Mouse (Mus musculus): ENCODE measurements around the gene Gm17949. TPM values are rescaled to one million over a fixed set of nuclear protein-coding genes. Genes with fewer than 3 reads are reported as not detected.
A peak's percentile ranks its signal among the peaks of the same experiment; 100 is the strongest.

Gene Gm17949
- 0.24 and 0.39 TPM in 2 replicates for polyA plus RNA-seq (2014; fragmentation: Nextera tagmentation; extraction: Ambion mirVana)

DNA sequence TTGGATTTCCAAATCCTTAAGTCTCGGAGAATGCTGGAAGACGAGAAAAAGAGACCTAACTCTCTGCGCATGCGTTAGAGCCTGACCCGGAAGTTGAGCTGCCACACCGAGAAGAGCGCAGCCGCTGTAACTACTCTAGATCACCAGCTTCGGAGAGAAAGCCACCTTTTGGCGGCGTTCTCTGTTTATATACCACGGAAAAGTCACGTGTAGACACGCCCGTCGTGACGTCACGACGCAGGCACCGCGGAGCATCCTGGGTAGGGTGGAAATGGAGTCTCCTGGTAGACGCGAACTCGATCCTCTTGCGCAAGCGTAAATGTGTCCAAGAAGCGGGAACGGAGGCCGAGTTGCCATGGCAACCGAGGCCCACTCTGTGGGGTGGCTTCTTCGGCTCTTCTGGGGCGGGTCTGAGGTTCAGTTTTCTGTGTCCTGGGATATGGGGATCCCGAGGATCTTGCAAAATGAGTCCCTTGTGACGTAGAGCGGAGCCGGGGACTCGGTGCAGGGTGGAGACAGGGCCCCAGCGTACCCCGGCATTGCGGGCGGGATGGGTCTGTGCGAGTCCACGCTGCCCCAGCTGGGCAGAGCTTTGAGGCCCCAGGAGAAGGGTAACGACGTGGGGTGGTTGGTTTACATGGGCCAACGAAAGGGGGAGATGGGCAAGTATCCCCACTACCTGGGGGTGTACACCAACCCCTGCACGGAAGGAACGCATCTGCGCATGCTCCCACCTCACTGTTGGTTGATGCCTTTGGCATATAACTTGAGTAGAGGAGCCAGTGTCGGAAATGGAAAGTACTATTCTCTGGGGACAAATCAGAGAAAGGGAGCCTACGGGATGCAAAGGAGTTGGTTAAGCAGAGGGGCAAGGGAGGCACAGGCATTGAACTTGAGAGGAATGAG is at the start of gene Gm17949, which contains the start of gene Gtf2f1:
Gene Gm17949, plus strand, starts transcription at position 234 of the 906 bp plus-strand sequence.
Gene Gtf2f1, minus strand, starts transcription at position 53 of the 906 bp plus-strand sequence.
- ATAC-seq (ENCODE audit: low FRiP score, low TSS enrichment) = peak; percentile 94
- Histone ChIP-seq H3K4me3 (ENCODE audit: low read length) (peak within 1 kb of the TSS; percentile 86), H3K36me3 (ENCODE audit: control insufficient read depth, insufficient read depth, low read length) (peaks cover 28% of the 10 kb centered on the region), H3K9me3 (ENCODE audit: control insufficient read depth, low read length) (no peaks in the 10 kb centered on the region), H3K4me1 (ENCODE audit: control insufficient read depth, insufficient read depth, low read length) (peaks cover 12% of the 10 kb centered on the region; the same call in 1 of the 2 replicates), H3K27me3 (ENCODE audit: control insufficient read depth, insufficient read depth, low read length) (no peaks in the 10 kb centered on the region), H3K9ac (ENCODE audit: low read depth, low read length) (peak within 1 kb of the TSS; percentile 87), H3K4me2 (replicated peaks; ENCODE audit: low read depth, low read length) (peak within 1 kb of the TSS; percentile 91), H3K27ac (ENCODE audit: low read depth, low read length) (peak within 1 kb of the TSS; percentile 74)
- WGBS = 1% methylated on average over 51 of the region's 51 CpGs

DNA sequence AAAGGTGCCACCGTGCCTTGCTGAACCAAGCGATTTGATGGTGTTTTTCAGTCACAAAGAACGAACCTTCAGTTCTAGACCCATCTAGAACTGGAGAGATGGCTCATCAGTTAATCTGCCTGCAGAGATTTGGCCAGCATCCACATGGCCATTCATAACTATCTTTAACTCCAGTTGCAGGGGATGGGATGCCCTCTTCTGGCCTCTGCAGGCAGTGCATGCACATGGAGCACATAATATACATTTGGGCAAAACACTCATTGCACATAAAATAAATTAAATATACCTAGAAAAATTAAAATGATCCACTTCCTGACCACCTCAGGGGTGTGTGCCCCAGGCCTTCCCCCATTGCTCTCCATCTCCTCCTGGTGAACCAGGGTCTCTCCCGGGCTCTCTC is 49.4 kb upstream of the Gm17949 start:
- Histone ChIP-seq H3K36me3 (ENCODE audit: control insufficient read depth, insufficient read depth, low read length) (no peaks in the 10 kb centered on the region), H3K4me1 (ENCODE audit: control insufficient read depth, insufficient read depth, low read length) (no peaks in the 10 kb centered on the region), H3K9me3 (ENCODE audit: control insufficient read depth, low read length) (peaks cover 2% of the 10 kb centered on the region; the same call in 1 of the 2 replicates), H3K27ac (ENCODE audit: low read depth, low read length) (no peak overlapping the region), H3K9ac (ENCODE audit: low read depth, low read length) (no peak overlapping the region), H3K4me3 (ENCODE audit: low read length) (no peak overlapping the region), H3K4me2 (replicated peaks; ENCODE audit: low read depth, low read length) (no peak overlapping the region), H3K27me3 (ENCODE audit: control insufficient read depth, insufficient read depth, low read length) (no peaks in the 10 kb centered on the region)
- ATAC-seq (ENCODE audit: low FRiP score, low TSS enrichment) = no peak
- WGBS = 88% methylated on average over 4 of the region's 4 CpGs

DNA sequence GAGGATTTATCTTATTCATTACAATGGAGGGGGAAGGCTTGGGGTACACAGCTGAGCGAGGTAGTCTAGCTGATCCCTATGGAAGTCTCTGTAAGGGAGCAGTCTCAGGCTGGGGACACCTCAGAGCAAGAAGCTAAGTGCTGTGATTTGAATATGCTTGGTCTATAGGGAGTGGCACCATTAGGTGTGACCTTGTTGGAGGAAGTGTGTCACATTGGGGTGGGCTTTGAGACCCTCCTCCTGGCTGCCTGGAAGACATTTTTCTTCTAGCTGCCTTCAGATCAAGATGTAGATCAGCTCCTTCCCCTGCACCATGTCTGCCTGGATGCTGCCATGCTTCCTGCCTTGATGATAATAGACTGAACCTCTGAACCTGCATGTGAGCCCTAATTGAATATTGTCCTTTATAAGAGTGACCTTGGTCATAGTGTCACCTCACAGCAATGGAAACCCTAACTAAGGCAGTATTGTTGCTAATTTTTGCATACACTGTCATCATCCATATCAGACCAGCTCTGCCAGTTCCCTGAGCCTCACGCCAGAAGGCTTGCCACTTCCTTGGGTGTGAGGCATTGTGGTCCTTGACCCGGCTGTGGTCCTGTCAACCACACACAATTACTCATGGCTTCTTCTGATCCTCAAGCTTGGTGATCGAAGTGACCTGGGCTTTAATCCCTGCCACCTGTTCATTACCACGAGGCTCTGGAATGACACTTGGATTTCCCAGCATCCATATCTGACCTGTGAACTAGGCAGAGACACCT is 48.4 kb upstream of the Gm17949 start:
- Histone ChIP-seq H3K9ac (ENCODE audit: low read depth, low read length) (no peak overlapping the region), H3K4me1 (ENCODE audit: control insufficient read depth, insufficient read depth, low read length) (no peaks in the 10 kb centered on the region), H3K9me3 (ENCODE audit: control insufficient read depth, low read length) (peaks cover 2% of the 10 kb centered on the region; the same call in 1 of the 2 replicates), H3K36me3 (ENCODE audit: control insufficient read depth, insufficient read depth, low read length) (no peaks in the 10 kb centered on the region), H3K4me3 (ENCODE audit: low read length) (no peak overlapping the region), H3K4me2 (replicated peaks; ENCODE audit: low read depth, low read length) (no peak overlapping the region), H3K27ac (ENCODE audit: low read depth, low read length) (no peak overlapping the region), H3K27me3 (ENCODE audit: control insufficient read depth, insufficient read depth, low read length) (no peaks in the 10 kb centered on the region)
- ATAC-seq (ENCODE audit: low FRiP score, low TSS enrichment) = no peak
- WGBS = 81% methylated on average over 5 of the region's 5 CpGs

DNA sequence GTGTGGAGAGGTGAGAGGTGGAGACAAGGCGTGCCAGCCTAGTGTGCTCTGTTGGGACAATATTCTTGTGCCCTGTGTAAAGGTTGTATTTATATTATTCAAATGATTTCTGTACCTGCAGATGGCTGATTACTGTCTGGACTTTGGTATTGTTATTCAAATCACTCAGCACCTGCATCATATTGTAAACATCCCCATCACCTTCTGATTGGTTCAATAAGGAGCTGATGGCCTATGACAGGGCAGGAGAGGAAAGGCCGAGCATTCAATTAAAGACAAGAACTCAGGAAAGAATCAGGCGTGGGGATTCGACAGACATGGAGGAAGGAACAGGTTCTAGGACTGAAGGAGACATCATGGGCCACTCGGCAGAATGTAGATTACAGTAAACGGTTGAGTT is 47.6 kb upstream of the Gm17949 start:
- 0 out of 2 replicates have a peak, but pooled peaks cover 3% of the 10 kb centered on the region for H3K27me3 ChIP-seq (ENCODE audit: control insufficient read depth, insufficient read depth, low read length)
- no peak overlapping the region for H3K4me3 ChIP-seq (ENCODE audit: low read length)
- no peak overlapping the region for H3K27ac ChIP-seq (ENCODE audit: low read depth, low read length)
- peaks cover 2% of the 10 kb centered on the region; the same call in 1 of the 2 replicates for H3K9me3 ChIP-seq (ENCODE audit: control insufficient read depth, low read length)
- ATAC-seq (ENCODE audit: low FRiP score, low TSS enrichment) = no peak
- H3K4me1 ChIP-seq (ENCODE audit: control insufficient read depth, insufficient read depth, low read length) = no peaks in the 10 kb centered on the region
- WGBS = 81% methylated on average over 6 of the region's 6 CpGs
- H3K9ac ChIP-seq (ENCODE audit: low read depth, low read length) = no peak overlapping the region
- H3K4me2 ChIP-seq (replicated peaks; ENCODE audit: low read depth, low read length) = no peak overlapping the region
- H3K36me3 ChIP-seq (ENCODE audit: control insufficient read depth, insufficient read depth, low read length) = no peaks in the 10 kb centered on the region

DNA sequence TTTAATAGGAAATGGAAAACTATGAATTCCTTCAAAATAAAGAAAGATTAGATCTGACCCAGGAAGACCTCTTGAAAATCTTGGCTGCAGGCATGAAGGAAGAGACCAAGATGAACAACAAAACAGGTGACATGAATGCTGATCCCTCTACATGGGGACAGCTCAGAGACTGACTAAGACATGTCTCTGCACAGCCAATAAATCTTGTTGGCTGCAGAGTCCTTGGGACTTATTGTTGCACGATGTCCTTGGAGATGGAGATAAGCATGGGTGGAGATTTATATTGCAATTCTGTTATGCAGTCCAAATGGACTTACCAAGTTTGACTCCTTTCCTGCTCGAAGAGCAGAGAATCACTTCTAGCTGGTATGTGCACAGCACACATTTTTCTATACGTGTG is 41.9 kb upstream of the Gm17949 start:
- ATAC-seq (ENCODE audit: low FRiP score, low TSS enrichment) = no peak
- no peak overlapping the region for H3K4me3 ChIP-seq (ENCODE audit: low read length)
- WGBS = 63% methylated on average over 3 of the region's 3 CpGs
- no peak overlapping the region for H3K27ac ChIP-seq (ENCODE audit: low read depth, low read length)
- H3K9ac ChIP-seq (ENCODE audit: low read depth, low read length) = no peak overlapping the region
- no peaks in the 10 kb centered on the region for H3K36me3 ChIP-seq (ENCODE audit: control insufficient read depth, insufficient read depth, low read length)
- H3K4me1 ChIP-seq (ENCODE audit: control insufficient read depth, insufficient read depth, low read length) = no peaks in the 10 kb centered on the region
- H3K9me3 ChIP-seq (ENCODE audit: control insufficient read depth, low read length) = no peaks in the 10 kb centered on the region
- 0 out of 2 replicates have a peak, but pooled peaks cover 3% of the 10 kb centered on the region for H3K27me3 ChIP-seq (ENCODE audit: control insufficient read depth, insufficient read depth, low read length)
- no peak overlapping the region for H3K4me2 ChIP-seq (replicated peaks; ENCODE audit: low read depth, low read length)

DNA sequence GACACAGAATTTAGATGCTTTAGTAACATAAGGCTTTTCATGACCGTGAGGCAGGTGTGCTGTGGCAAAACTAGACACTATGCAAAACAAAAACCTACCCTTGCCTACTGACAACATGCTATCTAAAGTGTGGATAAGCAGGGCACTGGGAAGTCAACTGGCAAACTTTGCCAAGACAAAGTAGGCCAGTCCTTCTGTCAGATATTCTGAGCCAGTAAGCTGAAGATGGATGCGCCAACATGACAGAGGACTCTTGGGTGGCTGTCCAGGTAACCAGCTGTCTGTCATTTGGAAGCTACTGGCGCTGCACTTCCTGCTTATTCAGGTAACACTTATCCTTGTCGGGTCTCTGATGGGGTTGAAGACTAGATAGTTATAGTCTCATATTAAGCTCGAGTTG is 41.2 kb upstream of the Gm17949 start:
- 72% methylated on average over 5 of the region's 5 CpGs for WGBS
- Histone ChIP-seq H3K4me3 (ENCODE audit: low read length) (no peak overlapping the region), H3K9me3 (ENCODE audit: control insufficient read depth, low read length) (no peaks in the 10 kb centered on the region), H3K27ac (ENCODE audit: low read depth, low read length) (no peak overlapping the region), H3K4me2 (replicated peaks; ENCODE audit: low read depth, low read length) (no peak overlapping the region), H3K36me3 (ENCODE audit: control insufficient read depth, insufficient read depth, low read length) (no peaks in the 10 kb centered on the region), H3K27me3 (ENCODE audit: control insufficient read depth, insufficient read depth, low read length) (0 out of 2 replicates have a peak, but pooled peaks cover 3% of the 10 kb centered on the region), H3K4me1 (ENCODE audit: control insufficient read depth, insufficient read depth, low read length) (no peaks in the 10 kb centered on the region), H3K9ac (ENCODE audit: low read depth, low read length) (no peak overlapping the region)
- ATAC-seq (ENCODE audit: low FRiP score, low TSS enrichment) = no peak

DNA sequence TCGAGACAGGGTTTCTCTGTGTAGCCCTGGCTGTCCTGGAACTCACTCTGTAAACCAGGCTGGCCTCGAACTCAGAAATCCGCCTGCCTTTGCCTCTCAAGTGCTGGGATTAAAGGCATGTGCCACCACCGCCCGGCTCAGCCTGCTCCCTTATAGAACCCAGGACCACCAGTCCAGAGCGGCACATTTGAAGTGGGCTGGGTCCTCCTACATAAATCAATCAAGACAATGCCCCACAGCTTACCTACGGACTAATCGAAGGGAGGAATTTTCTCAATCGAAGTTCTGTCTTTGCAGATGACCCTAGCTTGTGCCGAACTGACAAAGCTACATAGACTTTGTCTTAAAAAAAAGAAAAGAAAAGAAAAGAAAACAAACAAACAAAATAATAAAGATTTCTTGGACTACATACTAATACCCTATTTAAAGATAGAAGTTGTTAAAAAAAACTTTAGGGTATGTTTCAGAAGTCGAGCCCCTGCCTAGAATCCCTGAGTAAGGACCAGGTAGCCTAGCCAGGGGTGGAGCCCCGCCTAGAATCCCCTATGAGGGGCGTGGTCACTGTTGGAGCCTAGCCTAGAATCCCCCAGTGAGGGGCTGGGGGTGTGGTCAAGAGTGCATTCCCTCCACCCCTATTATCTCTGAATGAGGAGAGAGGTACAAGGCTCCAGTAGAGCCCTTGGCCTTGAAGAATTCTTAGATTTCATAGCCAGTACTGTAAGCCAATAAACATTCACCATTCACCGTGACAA is 37.1 kb upstream of the Gm17949 start:
- Histone ChIP-seq H3K27me3 (ENCODE audit: control insufficient read depth, insufficient read depth, low read length) (no peaks in the 10 kb centered on the region), H3K4me2 (replicated peaks; ENCODE audit: low read depth, low read length) (no peak overlapping the region), H3K27ac (ENCODE audit: low read depth, low read length) (no peak overlapping the region), H3K9me3 (ENCODE audit: control insufficient read depth, low read length) (no peaks in the 10 kb centered on the region), H3K4me3 (ENCODE audit: low read length) (no peak overlapping the region), H3K9ac (ENCODE audit: low read depth, low read length) (no peak overlapping the region), H3K36me3 (ENCODE audit: control insufficient read depth, insufficient read depth, low read length) (no peaks in the 10 kb centered on the region), H3K4me1 (ENCODE audit: control insufficient read depth, insufficient read depth, low read length) (no peaks in the 10 kb centered on the region)
- WGBS = 62% methylated on average over 13 of the region's 14 CpGs
- no peak for ATAC-seq (ENCODE audit: low FRiP score, low TSS enrichment)

DNA sequence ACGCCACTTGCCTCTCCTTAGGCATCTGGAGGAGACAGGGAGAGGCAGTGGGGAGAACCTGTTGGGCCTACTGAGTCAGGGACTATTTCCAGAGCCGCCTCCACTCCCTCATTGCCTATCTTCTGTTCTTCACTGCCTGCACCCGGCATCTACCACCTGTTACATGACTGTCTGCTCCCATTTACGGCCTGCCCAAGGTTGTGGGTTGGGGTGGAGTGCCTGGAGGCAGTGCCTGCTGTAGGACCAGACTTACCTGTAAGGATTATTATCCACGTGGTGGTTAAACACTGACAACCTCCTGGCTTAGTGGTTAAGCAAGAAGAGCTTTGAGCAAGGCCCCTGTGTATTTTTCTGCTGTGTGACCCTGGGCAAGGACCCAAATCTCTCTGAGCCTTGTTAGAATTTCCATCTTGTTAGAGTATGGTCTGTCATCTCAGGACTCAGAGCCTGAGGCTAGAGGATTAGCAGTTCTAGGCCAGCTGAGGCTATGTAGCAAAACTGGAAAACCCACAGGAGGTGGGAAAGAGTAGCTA is 36.5 kb upstream of the Gm17949 start:
- Histone ChIP-seq H3K27me3 (ENCODE audit: control insufficient read depth, insufficient read depth, low read length) (no peaks in the 10 kb centered on the region), H3K9ac (ENCODE audit: low read depth, low read length) (no peak overlapping the region), H3K4me2 (replicated peaks; ENCODE audit: low read depth, low read length) (no peak overlapping the region), H3K36me3 (ENCODE audit: control insufficient read depth, insufficient read depth, low read length) (no peaks in the 10 kb centered on the region), H3K27ac (ENCODE audit: low read depth, low read length) (no peak overlapping the region), H3K4me3 (ENCODE audit: low read length) (no peak overlapping the region), H3K9me3 (ENCODE audit: control insufficient read depth, low read length) (no peaks in the 10 kb centered on the region), H3K4me1 (ENCODE audit: control insufficient read depth, insufficient read depth, low read length) (no peaks in the 10 kb centered on the region)
- no peak for ATAC-seq (ENCODE audit: low FRiP score, low TSS enrichment)
- 75% methylated on average over 5 of the region's 5 CpGs for WGBS
